22 mouse cellular contexts compared by ENCODE assay signal in genomic region chr14:14486356-14486755, GRCm38 (mm10).
DNase-seq lines count a peak whose midpoint lies in the region; ATAC-seq lines count a peak whose summit lies in the region.
"Had no signal": no experiment of that assay in that cellular context is flagged by ENCODE, and none has a peak within 500 bp of the region (broad histone marks: within the 10 kb centered on the region; RNA-seq: fewer than 3 reads in every experiment).

No protein-coding gene starts in this region.

- no peak overlapping the region for H3K9ac ChIP-seq in forebrain, embryonic 12.5 days
- H3K9ac ChIP-seq: embryonic facial prominence, embryonic 12.5 days; forebrain, embryonic 13.5 days; forebrain, embryonic 15.5 days; forebrain, postnatal 0 days had no signal

- no peak overlapping the region for H3K4me2 ChIP-seq in forebrain, embryonic 12.5 days
- H3K4me2 ChIP-seq: embryonic facial prominence, embryonic 12.5 days; forebrain, embryonic 13.5 days; forebrain, embryonic 15.5 days had no signal

- no peaks in the 10 kb centered on the region for H3K4me1 ChIP-seq in forebrain, embryonic 12.5 days
- H3K4me1 ChIP-seq: embryonic facial prominence, embryonic 10.5 days; embryonic facial prominence, embryonic 12.5 days; forebrain, embryonic 10.5 days; forebrain, embryonic 13.5 days; forebrain, embryonic 15.5 days had no signal

- no peak overlapping the region for H3K27ac ChIP-seq in forebrain, embryonic 12.5 days
- H3K27ac ChIP-seq: embryonic facial prominence, embryonic 10.5 days; embryonic facial prominence, embryonic 12.5 days; forebrain, embryonic 10.5 days; forebrain, embryonic 13.5 days; forebrain, embryonic 15.5 days had no signal

- 94% methylated on average over 1 of the region's 1 CpGs for WGBS in forebrain, embryonic 12.5 days

- H3K4me3 ChIP-seq in forebrain, embryonic 12.5 days (replicated peaks) = no peak overlapping the region
- H3K4me3 ChIP-seq: embryonic facial prominence, embryonic 10.5 days; embryonic facial prominence, embryonic 12.5 days; erythroblast, embryonic 14.5 days; forebrain, embryonic 10.5 days; forebrain, embryonic 13.5 days; forebrain, embryonic 15.5 days had no signal

- no peak for ATAC-seq in forebrain, embryonic 12.5 days (ENCODE audit: low FRiP score)
- ATAC-seq: forebrain, embryonic 13.5 days; forebrain, embryonic 15.5 days; forebrain, postnatal 0 days had no signal

- DNase-seq in layer of hippocampus, adult 18-20 months (ENCODE audit: low spot score in 2 of 2) = peak; percentile 31 to 75
- DNase-seq in layer of hippocampus, postnatal 10 days (ENCODE audit: low spot score in 2 of 2) = no peak
- peak; percentile 37 for DNase-seq in brain, adult 2 months (ENCODE audit: low read depth, low spot score)
- peak; percentile 24 for DNase-seq in layer of hippocampus, adult 9-10 months (ENCODE audit: low spot score)
- DNase-seq in telencephalon, adult 2 months (ENCODE audit: low read depth, low spot score) = peak; percentile 11
- DNase-seq in spleen, postnatal 36 days (ENCODE audit: low spot score in 2 of 2) = no peak
- DNase-seq: adrenal gland, adult 2 months; adrenal gland, postnatal 10 days; adrenal gland, postnatal 25 days; cerebellum, adult 11-12 months; cerebellum, adult 2 months; cerebellum, adult 9-10 months; cerebellum, postnatal 10 days; cerebellum, postnatal 25 days; forebrain, postnatal 0 days had no signal

- H3K9me3 ChIP-seq in forebrain, embryonic 12.5 days = 0 out of 2 replicates have a peak, but pooled peaks cover 3% of the 10 kb centered on the region
- H3K9me3 ChIP-seq: embryonic facial prominence, embryonic 10.5 days; embryonic facial prominence, embryonic 12.5 days; forebrain, embryonic 10.5 days; forebrain, embryonic 13.5 days; forebrain, embryonic 15.5 days had no signal

- H3K36me3 ChIP-seq in forebrain, embryonic 12.5 days (replicated peaks) = no peaks in the 10 kb centered on the region
- H3K36me3 ChIP-seq: embryonic facial prominence, embryonic 10.5 days; embryonic facial prominence, embryonic 12.5 days; forebrain, embryonic 10.5 days; forebrain, embryonic 15.5 days had no signal

- H3K27me3 ChIP-seq in forebrain, embryonic 12.5 days = no peaks in the 10 kb centered on the region
- H3K27me3 ChIP-seq: embryonic facial prominence, embryonic 12.5 days; forebrain, embryonic 13.5 days; forebrain, embryonic 15.5 days had no signal

Comparison
In these comparisons a context has a peak if more than half of its experiments do, and no peak if none do; other contexts are left out.
1. DNase-seq: peak in layer of hippocampus, adult 18-20 months (2 of 2), brain, adult 2 months (single experiment), layer of hippocampus, adult 9-10 months (single experiment) and telencephalon, adult 2 months (single experiment); none in layer of hippocampus, postnatal 10 days (0 of 2) and spleen, postnatal 36 days (0 of 2).